Mouse (Mus musculus) brain, embryonic 14.5 days (tissue): ENCODE measurements around the gene Sbk2.

Experiments
- CTCF ChIP-seq: fragments of 200-500 bp; IDR thresholded peaks from 2 replicates; pipeline ENCODE4 v1.5.1; 2012; ENCODE audit warnings: inconsistent platforms, mild to moderate bottlenecking, moderate library complexity, borderline replicate concordance; ENCODE audit not compliant: insufficient read depth, insufficient read length; ENCODE audit errors: extremely low read depth
- POLR2A ChIP-seq: fragments of 200-500 bp; IDR thresholded peaks from 2 replicates; pipeline ENCODE4 v1.6.1; 2012; ENCODE audit warnings: mild to moderate bottlenecking, inconsistent platforms, borderline replicate concordance; ENCODE audit not compliant: poor library complexity, insufficient read depth, insufficient read length, severe bottlenecking; ENCODE audit errors: extremely low read depth

- TF ChIP-seq CTCF (no peak), POLR2A (no peak)
Measured at GRCm38 (mm10) chr7:4927711-4928110, 36.5 kb downstream of the Sbk2 start.
